Mouse (Mus musculus) midbrain, postnatal 0 days (tissue): ENCODE data around the gene Pdzd2. TPM values are rescaled to one million over a fixed set of nuclear protein-coding genes. Genes with fewer than 3 reads are reported as not detected.

Source experiments
- ATAC-seq: fragments of 200-750 bp; cut with Nextera tagmentation; 2 replicates; pipeline ENCODE4 v1.8.0; 2017; ENCODE audit warnings: moderate number of reproducible peaks, mild to moderate bottlenecking, moderate TSS enrichment, moderate library complexity; ENCODE audit not compliant: low FRiP score
- DNase-seq: peaks from one replicate; pipeline ENCODE4 v3.0.0-alpha.2; 2015; ENCODE audit warnings: low spot score
- H3K27ac ChIP-seq: fragments of 300-500 bp; sonication (generic); 2 replicates; pipeline ENCODE4 v1.5.1; 2014; ENCODE audit warnings: low read depth, mild to moderate bottlenecking, low read length, mixed read lengths
- H3K27me3 ChIP-seq: fragments of 300-500 bp; sonication (generic); 2 replicates; pipeline ENCODE4 v1.6.1; 2014; ENCODE audit warnings: low read length, control low read depth, mixed read lengths; ENCODE audit not compliant: insufficient read depth
- H3K36me3 ChIP-seq: fragments of 300-500 bp; sonication (generic); 2 replicates; pipeline ENCODE4 v1.6.1; 2014; ENCODE audit warnings: low read length, control low read depth, mixed read lengths; ENCODE audit not compliant: insufficient read depth
- H3K4me1 ChIP-seq: fragments of 300-500 bp; sonication (generic); 2 replicates; pipeline ENCODE4 v1.6.1; 2014; ENCODE audit warnings: mild to moderate bottlenecking, control low read depth, antibody characterized with exemption, low read length, mixed read lengths; ENCODE audit not compliant: insufficient read depth
- H3K4me2 ChIP-seq: fragments of 300-500 bp; sonication (generic); 2 replicates; pipeline ENCODE4 v1.6.1; 2014; ENCODE audit warnings: low read depth, mild to moderate bottlenecking, low read length, mixed read lengths; ENCODE audit not compliant: poor library complexity, severe bottlenecking
- H3K4me3 ChIP-seq: fragments of 300-500 bp; sonication (generic); 2 replicates; pipeline ENCODE4 v1.5.1; 2014; ENCODE audit warnings: low read depth, mild to moderate bottlenecking, low read length, moderate library complexity
- H3K9ac ChIP-seq: fragments of 300-500 bp; sonication (generic); replicated peaks from 2 replicates; pipeline ENCODE4 v1.6.1; 2014; ENCODE audit warnings: mild to moderate bottlenecking, low read length, moderate library complexity, mixed read lengths; ENCODE audit not compliant: poor library complexity, severe bottlenecking
- H3K9me3 ChIP-seq: fragments of 300-500 bp; sonication (generic); 2 replicates; pipeline ENCODE4 v1.6.1; 2016; ENCODE audit warnings: low read length, control low read depth
- CTCF ChIP-seq: IDR thresholded peaks from 2 replicates; pipeline ENCODE4 v1.5.1; 2016; ENCODE audit warnings: antibody characterized with exemption, mild to moderate bottlenecking
- WGBS: fragments of 180-500 bp; shearing (Covaris S2); extraction: QIAGEN DNeasy Blood & Tissue Kit; methylation state at CpG from one replicate; pipeline ENCODE4 v1.1.7; 2014; 5-methylcytosine and 5-hydroxymethylcytosine counted together
- polyA plus RNA-seq: library from polyadenylated mRNA; unstranded; fragments of >200 nt; fragmentation: Nextera tagmentation; extraction: Ambion mirVana; gene quantifications from 2 replicates; pipeline ENCODE4 v1.2.1, GENCODE M21; 2015
- total RNA-seq: library from RNA; depleted of rRNA; stranded (reverse); fragments of >200 nt; gene quantifications from 2 replicates; pipeline ENCODE4 v1.2.3, GENCODE M21; 2014

The Pdzd2 gene
- total and polyA plus RNA-seq, 2 experiments from 2014 or later = 15.8 to 29.8 TPM

DNA sequence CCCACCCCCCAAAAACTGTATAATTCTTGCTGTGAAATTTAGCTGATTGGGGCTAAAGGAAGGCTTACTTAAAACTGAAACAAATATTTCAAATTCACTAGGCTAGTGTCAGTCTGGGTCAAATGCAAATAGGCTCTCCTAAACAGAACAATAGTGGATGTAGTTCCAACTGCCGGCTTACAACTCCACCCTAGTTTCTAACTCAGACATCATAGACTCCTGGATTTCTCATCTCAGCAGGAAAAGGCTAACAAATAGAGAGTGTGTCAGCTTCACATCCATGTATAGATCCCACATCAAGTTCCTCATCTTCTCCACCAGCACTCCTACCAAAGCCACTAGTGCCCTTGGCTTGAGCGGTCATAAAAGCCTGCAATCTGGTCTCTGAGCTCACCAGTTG lies 290.4 kb downstream of the Pdzd2 start:
- no peaks in the 10 kb centered on the region for H3K27me3 ChIP-seq
- H3K36me3 ChIP-seq = no peaks in the 10 kb centered on the region
- no peak overlapping the region for H3K4me3 ChIP-seq
- H3K4me1 ChIP-seq = no peaks in the 10 kb centered on the region
- no peak overlapping the region for H3K27ac ChIP-seq
- DNase-seq (no peak), ATAC-seq (no peak)
- TF ChIP-seq CTCF = no peak
- no peak overlapping the region for H3K9ac ChIP-seq
- 67% methylated on average over 2 of the region's 2 CpGs for WGBS
- no peaks in the 10 kb centered on the region for H3K9me3 ChIP-seq
- H3K4me2 ChIP-seq = no peak overlapping the region

GRCm38 (mm10) chr15:12447021-12447434 lies 292.7 kb downstream of the Pdzd2 start:
- no peaks in the 10 kb centered on the region for H3K27me3 ChIP-seq
- no peaks in the 10 kb centered on the region for H3K4me1 ChIP-seq
- H3K4me2 ChIP-seq = no peak overlapping the region
- no peak for ATAC-seq
- TF ChIP-seq CTCF = no peak
- no peak overlapping the region for H3K4me3 ChIP-seq
- 68% methylated on average over 10 of the region's 10 CpGs for WGBS
- no peaks in the 10 kb centered on the region for H3K9me3 ChIP-seq
- H3K9ac ChIP-seq = no peak overlapping the region
- no peaks in the 10 kb centered on the region for H3K36me3 ChIP-seq
- DNase-seq = no peak
- no peak overlapping the region for H3K27ac ChIP-seq

GRCm38 (mm10) chr15:12444551-12444950 lies 295.2 kb downstream of the Pdzd2 start:
- Histone ChIP-seq H3K9ac (no peak overlapping the region), H3K27ac (no peak overlapping the region), H3K4me1 (peaks cover 3% of the 10 kb centered on the region; the same call in 1 of the 2 replicates), H3K36me3 (no peaks in the 10 kb centered on the region), H3K9me3 (no peaks in the 10 kb centered on the region), H3K4me3 (no peak overlapping the region), H3K4me2 (no peak overlapping the region), H3K27me3 (no peaks in the 10 kb centered on the region)
- TF ChIP-seq CTCF = no peak
- 58% methylated on average over 5 of the region's 5 CpGs for WGBS
- DNase-seq = no peak
- no peak for ATAC-seq

GRCm38 (mm10) chr15:12439351-12439751 lies 300.4 kb downstream of the Pdzd2 start:
- no peaks in the 10 kb centered on the region for H3K9me3 ChIP-seq
- H3K9ac ChIP-seq = no peak overlapping the region
- H3K4me2 ChIP-seq = no peak overlapping the region
- ATAC-seq (no peak), DNase-seq (no peak)
- H3K27ac ChIP-seq = no peak overlapping the region
- TF ChIP-seq CTCF = no peak
- H3K4me3 ChIP-seq = no peak overlapping the region
- H3K36me3 ChIP-seq = no peaks in the 10 kb centered on the region
- 53% methylated on average over 6 of the region's 6 CpGs for WGBS
- peaks cover 3% of the 10 kb centered on the region; the same call in 1 of the 2 replicates for H3K4me1 ChIP-seq
- H3K27me3 ChIP-seq = no peaks in the 10 kb centered on the region

GRCm38 (mm10) chr15:12438691-12439090 lies 301.0 kb downstream of the Pdzd2 start:
- Histone ChIP-seq H3K4me2 (no peak overlapping the region), H3K4me1 (peaks cover 3% of the 10 kb centered on the region; the same call in 1 of the 2 replicates), H3K36me3 (no peaks in the 10 kb centered on the region), H3K9ac (no peak overlapping the region), H3K4me3 (no peak overlapping the region), H3K27ac (no peak overlapping the region), H3K27me3 (no peaks in the 10 kb centered on the region), H3K9me3 (no peaks in the 10 kb centered on the region)
- no peak for ATAC-seq
- WGBS = 89% methylated on average over 6 of the region's 6 CpGs
- TF ChIP-seq CTCF = no peak
- no peak for DNase-seq

DNA sequence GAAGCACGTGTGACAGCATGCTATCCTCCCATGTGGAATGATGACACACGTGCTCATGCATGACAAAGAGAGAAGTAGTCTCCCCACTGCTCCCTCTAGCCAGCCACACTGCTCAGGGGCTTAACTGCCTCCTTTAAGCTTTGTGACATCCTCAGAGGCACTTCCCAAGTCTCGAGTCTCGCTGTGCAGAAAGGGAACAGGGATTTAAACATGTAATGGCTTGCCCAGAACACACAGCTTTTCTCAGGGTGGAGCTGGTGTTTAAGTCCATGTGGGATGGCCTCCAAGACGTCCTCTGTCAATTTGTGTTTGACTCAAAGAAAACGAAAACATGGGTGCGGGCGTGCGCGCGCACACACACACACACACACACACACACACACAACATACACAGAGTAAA lies 301.6 kb downstream of the Pdzd2 start:
- H3K4me1 ChIP-seq = peaks cover 3% of the 10 kb centered on the region; the same call in 1 of the 2 replicates
- no peaks in the 10 kb centered on the region for H3K36me3 ChIP-seq
- H3K27me3 ChIP-seq = no peaks in the 10 kb centered on the region
- TF ChIP-seq CTCF = no peak
- DNase-seq (no peak), ATAC-seq (no peak)
- no peak overlapping the region for H3K9ac ChIP-seq
- H3K9me3 ChIP-seq = no peaks in the 10 kb centered on the region
- WGBS = 81% methylated on average over 11 of the region's 11 CpGs
- H3K4me3 ChIP-seq = no peak overlapping the region
- no peak overlapping the region for H3K4me2 ChIP-seq
- no peak overlapping the region for H3K27ac ChIP-seq
